Mouse (Mus musculus) stomach, embryonic 14.5 days (tissue): ENCODE results near the gene Qser1. TPM values are rescaled to one million over a fixed set of nuclear protein-coding genes. Genes with fewer than 3 reads are reported as not detected.

Experiments used
- ATAC-seq: fragments of 200-750 bp; cut with Nextera tagmentation; 2 replicates; pipeline ENCODE4 v1.8.0; 2017; ENCODE audit warnings: low read depth, moderate TSS enrichment; ENCODE audit not compliant: insufficient number of reproducible peaks, insufficient read depth, low FRiP score
- H3K27ac ChIP-seq: fragments of 300-500 bp; sonication (generic); 2 replicates; pipeline ENCODE4 v1.5.1; 2014; ENCODE audit warnings: mild to moderate bottlenecking, low read length, moderate library complexity, mixed read lengths
- H3K27me3 ChIP-seq: fragments of 300-500 bp; sonication (generic); 2 replicates; pipeline ENCODE4 v1.6.1; 2014; ENCODE audit warnings: low read length, control low read depth, mixed read lengths; ENCODE audit not compliant: control insufficient read depth, insufficient read depth
- H3K36me3 ChIP-seq: fragments of 300-500 bp; sonication (generic); 2 replicates; pipeline ENCODE4 v1.6.1; 2014; ENCODE audit warnings: mild to moderate bottlenecking, control low read depth, low read length, moderate library complexity, mixed read lengths; ENCODE audit not compliant: control insufficient read depth, insufficient read depth
- H3K4me1 ChIP-seq: fragments of 300-500 bp; sonication (generic); 2 replicates; pipeline ENCODE4 v1.6.1; 2014; ENCODE audit warnings: low read length, control low read depth, mixed read lengths; ENCODE audit not compliant: control insufficient read depth, insufficient read depth
- H3K4me2 ChIP-seq: fragments of 300-500 bp; sonication (generic); replicated peaks from 2 replicates; pipeline ENCODE4 v1.6.1; 2014; ENCODE audit warnings: low read depth, low read length, control low read depth
- H3K4me3 ChIP-seq: fragments of 300-500 bp; sonication (generic); 2 replicates; pipeline ENCODE4 v1.5.1; 2014; ENCODE audit warnings: low read depth, low read length, control low read depth
- H3K9ac ChIP-seq: fragments of 300-500 bp; sonication (generic); replicated peaks from 2 replicates; pipeline ENCODE4 v1.6.1; 2014; ENCODE audit warnings: low read depth, mild to moderate bottlenecking, control low read depth, low read length, moderate library complexity, mixed read lengths
- H3K9me3 ChIP-seq: fragments of 300-500 bp; sonication (generic); 2 replicates; pipeline ENCODE4 v1.6.1; 2016; ENCODE audit warnings: low read depth, low read length, control low read depth; ENCODE audit not compliant: control insufficient read depth
- WGBS: fragments of 180-500 bp; shearing (Covaris S2); extraction: QIAGEN DNeasy Blood & Tissue Kit; methylation state at CpG from one replicate; pipeline ENCODE4 v1.1.7; 2014; 5-methylcytosine and 5-hydroxymethylcytosine counted together
- polyA plus RNA-seq: library from polyadenylated mRNA; unstranded; fragments of >200 nt; fragmentation: Nextera tagmentation; extraction: Ambion mirVana; gene quantifications from 2 replicates; pipeline ENCODE4 v1.2.1, GENCODE M21; 2014

Qser1 gene
- polyA plus RNA-seq, 1 experiment from 2014 or later, result 19.7 TPM

DNA sequence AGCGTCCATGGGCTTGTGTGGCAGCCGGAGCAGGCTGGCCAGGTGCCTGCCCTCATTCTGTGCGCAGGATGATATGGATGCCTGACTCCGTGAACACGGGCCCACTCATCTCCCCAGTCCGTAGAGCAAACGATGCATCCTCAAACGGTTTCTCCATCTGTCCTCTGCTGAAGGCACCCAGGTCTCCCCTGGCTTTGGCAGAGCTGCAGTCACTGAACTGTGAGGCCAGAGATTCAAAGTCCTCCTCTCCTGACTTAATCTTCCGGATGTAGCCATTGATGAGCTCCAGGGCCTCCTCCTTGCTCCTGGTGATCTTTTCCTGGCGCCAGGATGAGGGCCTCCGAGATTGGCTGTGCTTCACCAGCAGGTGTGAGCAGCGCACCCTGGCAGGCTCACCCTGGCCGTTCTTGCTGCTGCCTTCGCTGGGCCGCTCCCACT, 102.3 kb downstream of the Qser1 start:
- no peaks in the 10 kb centered on the region for H3K9me3 ChIP-seq
- no peak overlapping the region for H3K27ac ChIP-seq
- H3K4me3 ChIP-seq, result no peak overlapping the region
- no peak for ATAC-seq
- H3K4me2 ChIP-seq, result no peak overlapping the region
- 42% methylated on average over 15 of the region's 15 CpGs for WGBS
- H3K9ac ChIP-seq, result no peak overlapping the region
- no peaks in the 10 kb centered on the region for H3K36me3 ChIP-seq
- no peaks in the 10 kb centered on the region for H3K27me3 ChIP-seq
- 0 out of 2 replicates have a peak, but pooled peaks cover 4% of the 10 kb centered on the region for H3K4me1 ChIP-seq

DNA sequence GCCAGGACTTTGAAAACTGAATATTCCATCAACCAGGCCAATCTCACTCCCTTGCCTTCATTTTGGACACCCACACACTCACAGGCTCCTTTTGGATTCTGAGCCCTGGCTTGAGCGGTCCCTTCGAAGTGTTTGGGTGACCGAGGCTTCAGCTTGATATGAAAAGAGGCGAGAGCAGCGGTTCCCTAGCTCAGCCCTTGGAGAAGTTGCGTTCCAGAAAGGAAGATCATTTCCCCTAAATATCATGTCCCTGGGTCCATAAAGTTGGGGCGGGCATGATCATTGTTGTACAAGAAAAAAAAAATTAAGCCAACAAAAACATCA, 104.1 kb downstream of the Qser1 start:
- no peaks in the 10 kb centered on the region for H3K9me3 ChIP-seq
- peak overlapping the region; percentile 59 for H3K4me3 ChIP-seq
- ATAC-seq, result no peak; the same call in 1 of the 2 replicates
- no peaks in the 10 kb centered on the region; the same call in 1 of the 2 replicates for H3K36me3 ChIP-seq
- no peaks in the 10 kb centered on the region for H3K27me3 ChIP-seq
- 0% methylated on average over 7 of the region's 7 CpGs for WGBS
- H3K9ac ChIP-seq, result peak overlapping the region; percentile 67; the same call in 1 of the 2 replicates
- 0 out of 2 replicates have a peak, but pooled peaks cover 4% of the 10 kb centered on the region for H3K4me1 ChIP-seq
- H3K4me2 ChIP-seq, result peak overlapping the region; percentile 66
- H3K27ac ChIP-seq, result peak overlapping the region; percentile 70

DNA sequence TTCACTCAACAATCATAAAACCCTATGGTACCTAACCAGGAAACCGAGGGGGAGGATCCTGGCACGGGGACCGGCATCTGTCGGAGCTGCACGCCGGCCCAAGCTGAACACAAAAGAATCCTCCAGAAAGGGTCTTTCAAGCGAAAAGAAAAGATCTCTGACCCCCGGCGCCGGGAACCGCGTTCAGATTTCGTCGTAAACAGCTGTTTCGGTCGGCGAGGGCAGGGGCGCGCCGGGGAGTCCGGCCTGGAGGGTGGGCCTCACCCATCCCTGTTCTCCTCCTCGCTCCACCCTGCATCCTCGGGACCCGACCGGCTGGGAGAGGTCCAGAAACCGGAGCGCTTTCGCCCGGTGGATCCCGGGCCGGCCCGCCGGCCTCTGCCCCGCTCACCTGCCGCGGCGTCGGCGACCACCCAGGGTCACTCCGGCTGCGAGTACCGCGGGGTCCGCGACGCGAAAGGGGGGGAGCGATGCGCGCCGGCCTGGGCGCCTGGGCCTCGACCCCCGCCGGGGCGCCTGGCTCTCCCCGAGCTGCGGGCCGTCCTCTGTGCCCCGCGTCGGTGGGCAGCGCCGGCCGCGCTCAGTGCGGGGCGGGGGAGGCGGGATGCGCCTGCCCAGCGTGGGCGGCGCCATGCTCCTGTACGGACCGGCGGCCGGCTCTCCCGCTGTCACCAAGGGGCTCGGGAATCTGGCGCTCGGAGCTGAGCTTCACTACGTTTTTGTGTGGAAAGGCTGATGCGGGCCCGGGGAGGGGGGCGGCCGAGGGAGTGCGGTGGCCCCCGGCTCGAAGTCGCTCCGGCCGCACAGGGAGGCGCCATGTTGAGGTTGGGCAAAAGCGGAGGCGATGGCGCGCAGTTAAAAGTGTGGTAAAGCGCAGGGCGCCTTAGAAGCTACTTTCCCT, 104.7 kb downstream of the Qser1 start, which contains the start of gene Tcp11l1:
Tcp11l1 (minus strand) TSS at position 585 of the 901 bp plus-strand sequence.
- Histone ChIP-seq H3K4me2 (peak within 1 kb of the TSS; percentile 66), H3K36me3 (no peaks in the 10 kb centered on the region; the same call in 1 of the 2 replicates), H3K27ac (peak within 1 kb of the TSS; percentile 70), H3K9me3 (no peaks in the 10 kb centered on the region), H3K4me3 (peak within 1 kb of the TSS; percentile 59), H3K27me3 (no peaks in the 10 kb centered on the region), H3K9ac (peak within 1 kb of the TSS; percentile 67), H3K4me1 (0 out of 2 replicates have a peak, but pooled peaks cover 4% of the 10 kb centered on the region)
- peak; percentile 89 for ATAC-seq
- WGBS, result under 1% methylated on average over 78 of the region's 99 CpGs

DNA sequence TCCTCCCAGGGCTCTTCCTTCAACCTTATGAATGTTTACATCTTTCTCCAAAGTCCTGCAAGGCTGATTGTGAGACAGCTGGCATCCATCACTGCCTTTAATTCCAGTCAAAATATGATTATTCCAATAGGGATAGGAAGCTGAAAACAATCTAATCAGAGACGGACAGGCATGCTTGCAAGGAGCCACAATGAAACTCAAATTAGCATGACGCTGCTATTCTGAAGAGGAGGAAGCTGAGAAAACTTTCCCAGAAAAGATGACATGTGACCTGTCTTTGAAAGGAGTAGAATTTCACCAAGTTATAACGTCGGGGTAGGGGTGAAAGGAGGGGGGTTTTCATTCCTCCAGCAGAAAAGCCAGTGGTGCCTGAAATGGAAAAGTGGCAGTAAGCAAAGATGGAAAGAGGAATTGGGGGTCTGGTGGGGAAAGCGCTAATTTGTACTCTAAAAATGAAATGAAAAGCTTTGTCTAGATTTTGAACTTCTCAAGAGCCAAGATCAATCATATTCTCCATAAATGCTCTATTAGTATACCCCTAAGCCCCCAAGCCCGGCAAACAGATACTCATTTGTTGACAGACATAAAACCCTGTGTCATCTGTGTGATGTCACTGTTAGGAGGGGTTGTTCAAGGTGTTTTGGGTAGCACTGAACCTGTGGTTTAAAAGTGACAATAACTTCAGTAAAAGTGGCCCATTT, 105.7 kb downstream of the Qser1 start:
- Histone ChIP-seq H3K9ac (no peak overlapping the region; the same call in 1 of the 2 replicates), H3K27ac (no peak overlapping the region), H3K4me1 (0 out of 2 replicates have a peak, but pooled peaks cover 4% of the 10 kb centered on the region), H3K27me3 (no peaks in the 10 kb centered on the region), H3K4me2 (peak overlapping the region; percentile 66), H3K36me3 (no peaks in the 10 kb centered on the region; the same call in 1 of the 2 replicates), H3K4me3 (peak overlapping the region; percentile 59), H3K9me3 (no peaks in the 10 kb centered on the region)
- ATAC-seq, result no peak
- 19% methylated on average over 6 of the region's 6 CpGs for WGBS

- H3K9ac ChIP-seq, result no peak overlapping the region
- no peaks in the 10 kb centered on the region for H3K27me3 ChIP-seq
- H3K27ac ChIP-seq, result no peak overlapping the region
- H3K36me3 ChIP-seq, result no peaks in the 10 kb centered on the region; the same call in 1 of the 2 replicates
- no peaks in the 10 kb centered on the region for H3K9me3 ChIP-seq
- H3K4me1 ChIP-seq, result 0 out of 2 replicates have a peak, but pooled peaks cover 9% of the 10 kb centered on the region
- ATAC-seq, result no peak
- H3K4me3 ChIP-seq, result no peak overlapping the region
- 67% methylated on average over 6 of the region's 6 CpGs for WGBS
- H3K4me2 ChIP-seq, result no peak overlapping the region
Measured at GRCm38 (mm10) chr2:104709786-104710337, 106.7 kb downstream of the Qser1 start.

Other genes with a start within 250 kb of the Qser1 start
- 71.1 and 73.9 TPM in 2 replicates for gene Cstf3, start 226.2 kb downstream of the Qser1 start, polyA plus RNA-seq
- 46.1 and 55.2 TPM in 2 replicates for gene Tcp11l1, start 104.6 kb downstream of the Qser1 start, polyA plus RNA-seq
- gene Pin1rt1, start 100.4 kb downstream of the Qser1 start, polyA plus RNA-seq, result not detected in 2 replicates
- gene Depdc7, start 73.9 kb downstream of the Qser1 start, polyA plus RNA-seq, result 10.7 and 11.3 TPM in 2 replicates
- gene Prrg4, start 33.1 kb upstream of the Qser1 start, polyA plus RNA-seq, result 6.5 and 6.6 TPM in 2 replicates
- 6.6 and 9.2 TPM in 2 replicates for gene Ccdc73, start 51.0 kb upstream of the Qser1 start, polyA plus RNA-seq
- gene Eif3m, start 200.3 kb upstream of the Qser1 start, polyA plus RNA-seq, result 300 and 304 TPM in 2 replicates